Mouse (Mus musculus): ENCODE data around the gene Slc25a48.

DNA sequence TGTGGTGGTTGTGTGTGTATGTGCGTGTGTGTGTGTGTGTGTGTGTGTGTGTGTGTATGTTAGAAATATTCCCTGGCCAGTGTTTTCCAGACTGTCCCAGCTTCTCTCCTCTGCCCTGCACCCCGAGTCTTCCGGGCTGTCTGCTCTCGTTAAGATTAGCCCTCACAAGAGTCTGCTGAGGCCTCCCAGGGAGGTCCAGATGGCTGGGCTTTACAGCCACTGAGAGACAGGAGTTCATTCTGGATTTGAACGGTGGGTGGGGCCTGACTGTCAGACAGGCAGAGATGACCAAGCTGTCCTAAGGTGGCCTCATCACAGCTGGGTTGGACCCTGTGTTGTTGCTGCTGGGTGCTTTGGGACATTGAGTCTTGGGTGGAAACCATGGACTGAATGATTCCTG, 40.6 kb upstream of the Slc25a48 start:
- TF ChIP-seq CTCF (IDR thresholded peaks at IDR 0.05; ENCODE audit: extremely low read depth, insufficient read depth, insufficient read length, insufficient replicate concordance) (no peak), POLR2A (IDR thresholded peaks at IDR 0.05; ENCODE audit: low read depth, low read length) (no peak)
